Mouse (Mus musculus) liver, adult 2 months (tissue): ENCODE results near the gene Calcrl.

Experiments used
- CTCF ChIP-seq: fragments of 200-500 bp; IDR thresholded peaks from 2 replicates; pipeline ENCODE4 v1.5.1; 2011; ENCODE audit warnings: low read depth, low read length, control low read depth
- POLR2A ChIP-seq: fragments of 200-500 bp; IDR thresholded peaks from 2 replicates; pipeline ENCODE4 v1.6.1; 2011; ENCODE audit warnings: low read length, control low read depth; ENCODE audit not compliant: insufficient read depth; ENCODE audit errors: extremely low read depth

DNA sequence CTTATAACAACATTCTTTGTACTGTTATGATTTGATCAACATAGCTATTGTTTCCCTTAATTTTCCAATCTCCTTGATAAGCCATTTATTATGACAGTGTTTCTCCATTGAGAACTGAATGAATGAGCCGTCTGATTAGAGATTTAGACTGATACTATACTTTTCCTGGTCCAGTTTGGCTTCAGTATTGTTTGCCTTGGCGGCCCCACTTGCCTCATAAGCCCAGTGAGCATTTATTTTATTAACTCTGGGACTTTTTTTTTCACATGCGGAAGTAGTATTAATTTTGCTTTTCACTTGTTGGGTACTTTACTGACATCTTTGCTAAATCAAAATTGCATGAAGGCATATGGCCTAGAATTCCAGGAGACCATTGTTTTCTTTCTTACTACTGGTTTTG lies 59.9 kb downstream of the Calcrl start:
- TF ChIP-seq POLR2A: no peak
- no peak for TF ChIP-seq CTCF
